Mouse (Mus musculus) liver, embryonic 16.5 days (tissue): ENCODE measurements around the gene Arl6ip4. TPM values are rescaled to one million over a fixed set of nuclear protein-coding genes. Genes with fewer than 3 reads are reported as not detected.

Source experiments
- ATAC-seq: fragments of 200-750 bp; cut with Nextera tagmentation; 2 replicates; pipeline ENCODE4 v1.8.0; 2017; ENCODE audit warnings: low read depth, mild to moderate bottlenecking, moderate number of reproducible peaks, moderate library complexity
- H3K27ac ChIP-seq: fragments of 300-500 bp; sonication (generic); 2 replicates; pipeline ENCODE4 v1.5.1; 2014; ENCODE audit warnings: mild to moderate bottlenecking, low read length
- H3K27me3 ChIP-seq: fragments of 300-500 bp; sonication (generic); 2 replicates; pipeline ENCODE4 v1.6.1; 2014; ENCODE audit warnings: low read depth, low read length, mixed read lengths; ENCODE audit not compliant: control insufficient read depth, insufficient read depth
- H3K36me3 ChIP-seq: fragments of 300-500 bp; sonication (generic); 2 replicates; pipeline ENCODE4 v1.6.1; 2014; ENCODE audit warnings: mild to moderate bottlenecking; ENCODE audit not compliant: control insufficient read depth, insufficient read depth
- H3K4me1 ChIP-seq: fragments of 300-500 bp; sonication (generic); 2 replicates; pipeline ENCODE4 v1.6.1; 2014; ENCODE audit warnings: low read depth, low read length, mixed read lengths; ENCODE audit not compliant: control insufficient read depth
- H3K4me2 ChIP-seq: fragments of 300-500 bp; sonication (generic); 2 replicates; pipeline ENCODE4 v1.6.1; 2014; ENCODE audit warnings: low read depth, low read length, mixed read lengths
- H3K4me3 ChIP-seq: fragments of 300-500 bp; sonication (generic); 2 replicates; pipeline ENCODE4 v1.5.1; 2014; ENCODE audit warnings: low read depth, mild to moderate bottlenecking, low read length
- H3K9ac ChIP-seq: fragments of 300-500 bp; sonication (generic); 2 replicates; pipeline ENCODE4 v1.6.1; 2014; ENCODE audit warnings: low read depth, low read length
- H3K9me3 ChIP-seq: fragments of 300-500 bp; sonication (generic); replicated peaks from 2 replicates; pipeline ENCODE4 v1.6.1; 2016; ENCODE audit warnings: low read length; ENCODE audit not compliant: control insufficient read depth
- WGBS: fragments of 180-500 bp; shearing (Covaris S2); extraction: QIAGEN DNeasy Blood & Tissue Kit; methylation state at CpG from one replicate; pipeline ENCODE4 v1.1.7; 2014; ENCODE audit not compliant: insufficient replicate concordance; 5-methylcytosine and 5-hydroxymethylcytosine counted together
- polyA plus RNA-seq: library from polyadenylated mRNA; unstranded; fragments of >200 nt; fragmentation: Nextera tagmentation; extraction: Ambion mirVana; gene quantifications from 2 replicates; pipeline ENCODE4 v1.2.1, GENCODE M21; 2015

Arl6ip4 gene
- polyA plus RNA-seq, 1 experiment from 2014 or later, result 46.9 TPM

GRCm38 (mm10) chr5:124115531-124115930 lies 358 bp upstream of the Arl6ip4 start:
- peak overlapping the region; percentile 75; the same call in 1 of the 2 replicates for H3K27ac ChIP-seq
- ATAC-seq, result no peak
- peak overlapping the region; percentile 98 for H3K9ac ChIP-seq
- peaks cover 4% of the 10 kb centered on the region; the same call in 1 of the 2 replicates for H3K36me3 ChIP-seq
- H3K9me3 ChIP-seq, result no peaks in the 10 kb centered on the region
- no peaks in the 10 kb centered on the region for H3K27me3 ChIP-seq
- WGBS, result 24% methylated on average over 7 of the region's 7 CpGs
- peak overlapping the region; percentile 95 for H3K4me2 ChIP-seq
- H3K4me3 ChIP-seq, result peak overlapping the region; percentile 98
- peaks cover 45% of the 10 kb centered on the region for H3K4me1 ChIP-seq

- Histone ChIP-seq H3K4me3 (no peak overlapping the region), H3K27me3 (no peaks in the 10 kb centered on the region), H3K4me1 (peaks cover 24% of the 10 kb centered on the region), H3K9ac (no peak overlapping the region), H3K36me3 (peaks cover 11% of the 10 kb centered on the region), H3K27ac (no peak overlapping the region), H3K4me2 (no peak overlapping the region), H3K9me3 (no peaks in the 10 kb centered on the region)
- ATAC-seq, result no peak
- 50% methylated on average over 5 of the region's 5 CpGs for WGBS
Observed at GRCm38 (mm10) chr5:124119204-124119603, 3.3 kb downstream of the Arl6ip4 start.

GRCm38 (mm10) chr5:124122357-124122756 lies 6.5 kb downstream of the Arl6ip4 start:
- Histone ChIP-seq H3K27ac (no peak overlapping the region), H3K4me1 (peaks cover 4% of the 10 kb centered on the region; the same call in 1 of the 2 replicates), H3K9ac (no peak overlapping the region), H3K4me3 (no peak overlapping the region), H3K27me3 (no peaks in the 10 kb centered on the region), H3K4me2 (no peak overlapping the region), H3K36me3 (peaks cover 11% of the 10 kb centered on the region), H3K9me3 (no peaks in the 10 kb centered on the region)
- ATAC-seq, result no peak
- WGBS, result 85% methylated on average over 18 of the region's 18 CpGs

- Histone ChIP-seq H3K4me1 (no peaks in the 10 kb centered on the region), H3K27me3 (no peaks in the 10 kb centered on the region), H3K9ac (no peak overlapping the region), H3K36me3 (peaks cover 7% of the 10 kb centered on the region), H3K4me2 (no peak overlapping the region), H3K27ac (no peak overlapping the region), H3K4me3 (no peak overlapping the region), H3K9me3 (no peaks in the 10 kb centered on the region)
- no peak for ATAC-seq
- 72% methylated on average over 11 of the region's 11 CpGs for WGBS
Observed at GRCm38 (mm10) chr5:124125093-124125492, 9.2 kb downstream of the Arl6ip4 start.

GRCm38 (mm10) chr5:124134261-124134660 lies 18.4 kb downstream of the Arl6ip4 start:
- no peaks in the 10 kb centered on the region for H3K9me3 ChIP-seq
- 73% methylated on average over 5 of the region's 5 CpGs for WGBS
- H3K9ac ChIP-seq, result no peak overlapping the region
- no peak for ATAC-seq
- no peaks in the 10 kb centered on the region for H3K27me3 ChIP-seq
- no peaks in the 10 kb centered on the region for H3K36me3 ChIP-seq
- H3K27ac ChIP-seq, result no peak overlapping the region
- no peaks in the 10 kb centered on the region for H3K4me1 ChIP-seq
- no peak overlapping the region for H3K4me2 ChIP-seq
- H3K4me3 ChIP-seq, result no peak overlapping the region

GRCm38 (mm10) chr5:124138066-124138465 lies 22.2 kb downstream of the Arl6ip4 start:
- WGBS, result 75% methylated on average over 7 of the region's 7 CpGs
- H3K4me3 ChIP-seq, result no peak overlapping the region
- H3K36me3 ChIP-seq, result peaks cover 12% of the 10 kb centered on the region
- no peak for ATAC-seq
- H3K9ac ChIP-seq, result no peak overlapping the region
- H3K4me1 ChIP-seq, result no peaks in the 10 kb centered on the region
- no peaks in the 10 kb centered on the region for H3K9me3 ChIP-seq
- H3K27me3 ChIP-seq, result no peaks in the 10 kb centered on the region
- H3K27ac ChIP-seq, result no peak overlapping the region
- H3K4me2 ChIP-seq, result no peak overlapping the region

- Histone ChIP-seq H3K4me3 (no peak overlapping the region), H3K27me3 (no peaks in the 10 kb centered on the region), H3K4me1 (no peaks in the 10 kb centered on the region), H3K27ac (no peak overlapping the region), H3K4me2 (no peak overlapping the region), H3K36me3 (no peaks in the 10 kb centered on the region), H3K9ac (no peak overlapping the region), H3K9me3 (no peaks in the 10 kb centered on the region)
- WGBS, result 43% methylated on average over 5 of the region's 5 CpGs
- ATAC-seq, result no peak
Observed at GRCm38 (mm10) chr5:124149028-124149427, 33.1 kb downstream of the Arl6ip4 start.

- 84% methylated on average over 7 of the region's 7 CpGs for WGBS
- H3K27ac ChIP-seq, result no peak overlapping the region
- no peak overlapping the region for H3K4me3 ChIP-seq
- H3K27me3 ChIP-seq, result no peaks in the 10 kb centered on the region
- H3K4me1 ChIP-seq, result no peaks in the 10 kb centered on the region
- no peak for ATAC-seq
- no peaks in the 10 kb centered on the region for H3K9me3 ChIP-seq
- no peaks in the 10 kb centered on the region for H3K36me3 ChIP-seq
- no peak overlapping the region for H3K9ac ChIP-seq
- H3K4me2 ChIP-seq, result no peak overlapping the region
Observed at GRCm38 (mm10) chr5:124150895-124151294, 35.0 kb downstream of the Arl6ip4 start.

GRCm38 (mm10) chr5:124152734-124153133 lies 36.8 kb downstream of the Arl6ip4 start:
- no peaks in the 10 kb centered on the region for H3K27me3 ChIP-seq
- H3K4me3 ChIP-seq, result no peak overlapping the region
- WGBS, result 75% methylated on average over 4 of the region's 4 CpGs
- H3K27ac ChIP-seq, result no peak overlapping the region
- no peaks in the 10 kb centered on the region for H3K4me1 ChIP-seq
- no peaks in the 10 kb centered on the region for H3K36me3 ChIP-seq
- no peaks in the 10 kb centered on the region for H3K9me3 ChIP-seq
- ATAC-seq, result no peak
- no peak overlapping the region for H3K4me2 ChIP-seq
- H3K9ac ChIP-seq, result no peak overlapping the region
